Mouse (Mus musculus) heart, postnatal 0 days (tissue): ENCODE measurements around the gene Slx4ip. TPM values are rescaled to one million over a fixed set of nuclear protein-coding genes. Genes with fewer than 3 reads are reported as not detected.

Experiments used
- ATAC-seq: fragments of 200-750 bp; cut with Nextera tagmentation; 2 replicates; pipeline ENCODE4 v1.8.0; 2017; ENCODE audit warnings: low read depth, moderate number of reproducible peaks, moderate library complexity; ENCODE audit not compliant: insufficient read depth
- DNase-seq: peaks from one replicate; pipeline ENCODE4 v3.0.0-alpha.2; 2016; ENCODE audit warnings: low spot score
- H3K27ac ChIP-seq: fragments of 300-500 bp; sonication (generic); 2 replicates; pipeline ENCODE4 v1.5.1; 2014; ENCODE audit warnings: low read depth, mild to moderate bottlenecking
- H3K27me3 ChIP-seq: fragments of 300-500 bp; sonication (generic); 2 replicates; pipeline ENCODE4 v1.6.1; 2014; ENCODE audit warnings: low read length, mixed read lengths; ENCODE audit not compliant: control insufficient read depth, insufficient read depth
- H3K36me3 ChIP-seq: fragments of 300-500 bp; sonication (generic); replicated peaks from 2 replicates; pipeline ENCODE4 v1.6.1; 2014; ENCODE audit warnings: low read length, mixed read lengths; ENCODE audit not compliant: control insufficient read depth, insufficient read depth
- H3K4me1 ChIP-seq: fragments of 300-500 bp; sonication (generic); 2 replicates; pipeline ENCODE4 v1.6.1; 2014; ENCODE audit warnings: antibody characterized with exemption; ENCODE audit not compliant: control insufficient read depth, insufficient read depth
- H3K4me2 ChIP-seq: fragments of 300-500 bp; sonication (generic); 2 replicates; pipeline ENCODE4 v1.6.1; 2014; ENCODE audit warnings: low read depth, mild to moderate bottlenecking, low read length, moderate library complexity
- H3K4me3 ChIP-seq: fragments of 300-500 bp; sonication (generic); 2 replicates; pipeline ENCODE4 v1.5.1; 2014; ENCODE audit warnings: low read depth, low read length
- H3K9ac ChIP-seq: fragments of 300-500 bp; sonication (generic); replicated peaks from 2 replicates; pipeline ENCODE4 v1.6.1; 2014; ENCODE audit warnings: low read depth, low read length, mixed read lengths
- H3K9me3 ChIP-seq: fragments of 300-500 bp; sonication (generic); replicated peaks from 2 replicates; pipeline ENCODE4 v1.6.1; 2016; ENCODE audit warnings: low read length; ENCODE audit not compliant: control insufficient read depth
- CTCF ChIP-seq: IDR thresholded peaks from 2 replicates; pipeline ENCODE4 v1.5.1; 2016; ENCODE audit warnings: antibody characterized with exemption, control low read depth, low read depth
- EP300 ChIP-seq: IDR thresholded peaks from 2 replicates; pipeline ENCODE4 v1.6.1; 2016; ENCODE audit warnings: antibody characterized with exemption, low read depth
- WGBS: fragments of 180-500 bp; shearing (Covaris S2); extraction: QIAGEN DNeasy Blood & Tissue Kit; methylation state at CpG from one replicate; pipeline ENCODE4 v1.1.7; 2014; 5-methylcytosine and 5-hydroxymethylcytosine counted together
- polyA plus RNA-seq: library from polyadenylated mRNA; unstranded; fragments of >200 nt; fragmentation: Nextera tagmentation; extraction: Ambion mirVana; gene quantifications from 2 replicates; pipeline ENCODE4 v1.2.1, GENCODE M21; 2015
- total RNA-seq: library from RNA; depleted of rRNA; stranded (reverse); fragments of >200 nt; gene quantifications from 2 replicates; pipeline ENCODE4 v1.2.3, GENCODE M21; 2014; ENCODE audit warnings: low replicate concordance

Gene Slx4ip
- total and polyA plus RNA-seq, 2 experiments from 2014 or later = 1.2 to 2.1 TPM

DNA sequence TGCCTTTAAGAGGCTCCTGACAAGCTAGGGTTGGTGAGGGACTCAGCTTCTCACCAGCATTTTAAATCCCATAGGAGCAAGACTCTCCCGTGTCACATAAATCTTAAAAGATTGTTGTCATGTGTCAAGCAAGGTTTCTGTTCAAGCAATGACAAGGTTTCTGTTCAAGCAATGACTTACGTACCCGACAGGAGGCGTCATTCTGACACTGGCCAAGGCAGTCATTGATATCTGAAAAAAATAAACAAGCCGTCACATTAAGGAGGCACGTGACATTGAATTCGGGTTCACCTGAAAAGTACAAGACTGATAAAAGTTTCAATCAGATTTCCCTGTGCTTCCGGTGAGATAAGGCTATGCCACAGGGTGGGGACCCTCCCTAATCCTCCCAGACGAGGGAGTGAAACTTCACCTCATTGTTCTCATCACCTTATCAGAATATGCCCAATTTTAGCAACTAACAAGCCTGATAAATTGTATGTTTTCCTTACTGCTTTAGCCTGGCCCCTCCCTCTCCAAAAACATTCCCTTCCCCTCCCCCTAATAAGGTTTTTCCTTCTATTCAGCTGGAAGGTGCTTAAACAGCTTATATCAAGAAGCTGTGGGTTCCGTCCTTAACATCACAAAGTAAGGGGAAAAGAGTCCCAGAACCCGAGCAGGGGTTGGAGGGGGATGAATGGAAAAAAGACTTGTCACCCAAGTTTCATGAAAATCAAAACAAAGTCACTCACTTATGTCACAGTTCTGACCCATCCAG lies 200.9 kb downstream of the Slx4ip start:
- WGBS = 52% methylated on average over 11 of the region's 11 CpGs
- Histone ChIP-seq H3K9ac (no peak overlapping the region), H3K27ac (no peak overlapping the region), H3K4me3 (no peak overlapping the region), H3K27me3 (no peaks in the 10 kb centered on the region), H3K4me1 (no peaks in the 10 kb centered on the region), H3K4me2 (no peak overlapping the region), H3K9me3 (no peaks in the 10 kb centered on the region), H3K36me3 (peaks cover 67% of the 10 kb centered on the region)
- peak; percentile 7; the same call in 1 of the 2 replicates for TF ChIP-seq CTCF
- TF ChIP-seq EP300 = 0 out of 2 replicates have a peak, but pooled peaks have one; percentile 42
- no peak for DNase-seq
- ATAC-seq = no peak

DNA sequence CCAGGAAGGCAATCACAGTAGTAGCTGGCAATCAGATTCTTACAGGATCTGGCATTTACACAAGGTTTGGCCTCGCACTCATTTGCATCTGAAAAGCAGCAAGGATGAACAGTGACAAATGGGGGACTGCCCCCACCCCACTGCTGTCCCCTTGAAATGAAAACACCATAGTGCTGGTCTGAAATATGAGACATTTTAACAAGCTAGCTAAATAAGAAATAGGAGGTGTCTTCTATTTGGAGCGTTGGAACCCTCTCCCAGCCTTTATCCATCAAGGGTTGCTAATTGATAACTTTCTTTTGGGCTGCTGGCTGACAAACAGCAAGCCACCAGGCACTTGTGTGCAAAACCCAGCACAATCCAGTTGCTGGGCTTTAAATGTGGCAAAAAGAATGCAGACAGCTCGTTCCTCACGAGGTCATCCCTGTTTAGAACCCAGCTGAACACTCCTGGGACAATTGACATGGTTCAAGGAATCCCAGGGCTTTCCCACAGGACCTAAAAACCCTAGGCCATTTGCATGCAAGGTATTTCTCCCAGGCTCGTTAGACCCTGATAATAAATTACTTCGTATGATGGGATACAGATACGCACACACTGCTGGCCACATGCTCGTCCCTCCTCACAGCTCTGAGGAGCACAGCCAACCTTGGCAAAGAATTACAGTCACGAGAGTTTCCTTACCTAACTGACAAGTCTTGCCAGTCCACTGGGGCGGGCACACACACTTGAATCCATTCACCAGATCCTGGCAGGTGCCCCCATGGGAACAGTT lies 201.7 kb downstream of the Slx4ip start:
- DNase-seq (no peak), ATAC-seq (no peak)
- Histone ChIP-seq H3K4me2 (no peak overlapping the region), H3K4me1 (no peaks in the 10 kb centered on the region), H3K9me3 (no peaks in the 10 kb centered on the region), H3K27me3 (no peaks in the 10 kb centered on the region), H3K4me3 (no peak overlapping the region), H3K27ac (no peak overlapping the region), H3K9ac (no peak overlapping the region), H3K36me3 (peaks cover 61% of the 10 kb centered on the region)
- WGBS = 53% methylated on average over 10 of the region's 10 CpGs
- no peak for TF ChIP-seq EP300
- TF ChIP-seq CTCF = no peak

DNA sequence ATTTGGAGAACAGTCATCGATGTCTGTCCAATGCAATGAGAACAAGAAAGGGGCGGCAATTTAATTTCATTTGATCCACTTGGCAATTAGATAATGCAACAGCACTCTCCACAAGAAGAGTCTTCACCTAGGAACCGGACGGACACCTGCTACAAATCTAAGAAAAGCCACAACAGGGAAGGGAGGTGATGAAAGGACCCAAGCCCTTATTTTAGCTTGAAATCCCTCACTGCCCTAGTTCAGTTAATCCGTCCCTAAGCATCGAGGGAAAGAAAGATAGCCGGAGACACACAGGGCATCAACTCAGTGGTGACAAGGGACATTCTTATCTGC lies 202.2 kb downstream of the Slx4ip start:
- Histone ChIP-seq H3K27me3 (no peaks in the 10 kb centered on the region), H3K9me3 (no peaks in the 10 kb centered on the region), H3K4me2 (no peak overlapping the region), H3K36me3 (peaks cover 57% of the 10 kb centered on the region), H3K9ac (no peak overlapping the region), H3K27ac (no peak overlapping the region), H3K4me3 (no peak overlapping the region), H3K4me1 (no peaks in the 10 kb centered on the region)
- ATAC-seq = no peak
- no peak for DNase-seq
- WGBS = 63% methylated on average over 7 of the region's 7 CpGs
- TF ChIP-seq CTCF = no peak
- no peak for TF ChIP-seq EP300

DNA sequence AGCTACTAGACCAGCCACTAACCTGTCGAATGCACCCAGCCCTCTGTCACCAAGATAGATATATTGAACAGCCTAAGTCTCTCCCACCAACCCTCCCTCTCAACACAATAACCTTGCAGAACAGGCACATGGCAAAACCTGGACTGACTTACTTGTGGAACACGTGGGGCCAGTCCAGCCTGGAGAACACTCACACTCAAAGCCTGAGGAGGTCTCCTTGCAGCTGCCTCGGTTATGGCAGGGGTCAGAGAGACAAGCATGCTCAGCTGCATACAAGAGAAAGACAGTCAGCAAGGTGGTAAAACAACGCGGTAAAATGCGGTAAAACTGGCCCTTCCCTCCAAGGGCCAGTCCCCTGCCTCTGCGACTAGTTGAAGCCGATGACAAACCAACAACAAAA lies 203.3 kb downstream of the Slx4ip start:
- no peak overlapping the region for H3K4me3 ChIP-seq
- no peak overlapping the region for H3K9ac ChIP-seq
- no peaks in the 10 kb centered on the region for H3K4me1 ChIP-seq
- no peak overlapping the region for H3K27ac ChIP-seq
- DNase-seq (no peak), ATAC-seq (no peak)
- H3K36me3 ChIP-seq = peaks cover 53% of the 10 kb centered on the region
- WGBS = 72% methylated on average over 8 of the region's 8 CpGs
- no peak overlapping the region for H3K4me2 ChIP-seq
- TF ChIP-seq EP300 (no peak), CTCF (no peak)
- no peaks in the 10 kb centered on the region for H3K9me3 ChIP-seq
- no peaks in the 10 kb centered on the region for H3K27me3 ChIP-seq

DNA sequence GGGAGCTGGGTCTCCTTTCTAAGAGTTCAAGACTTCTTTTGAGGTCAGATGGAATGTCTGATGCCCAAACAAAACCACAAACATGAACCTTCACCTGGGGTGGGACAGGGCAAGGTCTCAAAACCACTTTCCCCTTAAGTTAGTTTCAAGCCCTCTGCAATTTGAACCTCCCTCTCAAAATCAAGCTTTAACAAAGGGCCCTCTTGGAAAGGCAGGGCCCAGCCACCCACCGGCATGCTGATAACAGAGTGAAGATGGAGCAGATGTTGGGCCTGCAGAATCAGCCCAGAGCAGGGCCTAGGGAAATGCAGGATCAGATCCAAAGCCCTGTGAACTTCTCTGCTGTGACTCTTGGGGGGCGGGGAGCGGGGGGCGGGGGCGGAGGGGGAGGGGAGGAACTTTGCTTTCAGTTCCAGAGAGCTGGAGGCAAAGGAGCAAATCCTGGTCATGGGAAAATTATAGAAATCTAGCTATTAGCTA lies 206.0 kb downstream of the Slx4ip start:
- DNase-seq (no peak), ATAC-seq (no peak)
- TF ChIP-seq EP300 (no peak), CTCF (no peak)
- H3K27ac ChIP-seq = no peak overlapping the region
- no peak overlapping the region for H3K4me3 ChIP-seq
- 34% methylated on average over 5 of the region's 5 CpGs for WGBS
- H3K9ac ChIP-seq = no peak overlapping the region
- H3K4me2 ChIP-seq = no peak overlapping the region
- no peaks in the 10 kb centered on the region for H3K9me3 ChIP-seq
- H3K36me3 ChIP-seq = peaks cover 27% of the 10 kb centered on the region
- H3K27me3 ChIP-seq = no peaks in the 10 kb centered on the region
- no peaks in the 10 kb centered on the region for H3K4me1 ChIP-seq
